Mouse (Mus musculus): ENCODE results near the gene Sun5.
A peak's percentile ranks its signal among the peaks of the same experiment; 100 is the strongest.

The Sun5 gene

DNA sequence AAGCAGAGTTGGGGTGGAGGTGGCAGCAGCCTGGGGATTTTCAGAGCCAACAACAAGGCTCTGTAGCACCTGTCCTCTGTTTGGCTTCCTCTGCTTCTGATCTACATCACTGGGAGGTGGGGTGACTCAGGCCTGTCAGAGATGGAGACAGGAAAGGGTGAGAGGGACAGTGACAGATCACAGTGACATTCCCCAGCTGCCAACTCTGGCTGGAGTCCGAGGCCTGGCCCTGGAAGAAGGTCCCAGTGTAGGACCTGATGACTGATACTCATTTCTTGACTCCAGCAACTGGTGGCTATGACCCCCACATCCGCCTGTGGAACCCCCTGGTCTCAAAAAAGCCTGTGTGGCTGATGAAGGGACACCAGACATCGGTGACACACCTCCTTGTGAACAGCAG, 61.0 kb downstream of the Sun5 start:
- no peak for DNase-seq (ENCODE audit: low read depth, low spot score)

- DNase-seq (ENCODE audit: low read depth, low spot score): no peak
Measured at GRCm38 (mm10) chr2:153808841-153809240, 62.0 kb downstream of the Sun5 start.

DNA sequence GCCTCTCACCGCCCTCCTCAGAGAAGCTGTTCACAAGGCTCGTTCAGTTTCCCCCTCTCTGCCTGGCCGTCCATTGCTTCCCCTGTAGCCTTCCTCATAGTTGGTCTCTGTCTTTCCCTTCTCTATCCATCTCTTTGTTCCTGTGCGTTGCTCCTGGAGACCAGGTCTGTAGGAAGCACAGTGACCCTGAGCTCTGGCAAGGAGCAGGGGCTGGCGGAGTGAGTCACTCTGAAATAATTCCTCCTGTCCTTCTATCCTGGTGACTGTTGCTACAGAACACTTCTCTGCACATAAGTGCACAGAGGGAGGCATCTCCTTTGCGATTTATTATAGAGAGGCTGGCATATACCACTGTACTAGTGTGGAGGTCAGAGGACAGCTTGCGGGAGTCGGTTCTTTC, 62.7 kb downstream of the Sun5 start:
- DNase-seq (ENCODE audit: low read depth, low spot score): no peak

DNA sequence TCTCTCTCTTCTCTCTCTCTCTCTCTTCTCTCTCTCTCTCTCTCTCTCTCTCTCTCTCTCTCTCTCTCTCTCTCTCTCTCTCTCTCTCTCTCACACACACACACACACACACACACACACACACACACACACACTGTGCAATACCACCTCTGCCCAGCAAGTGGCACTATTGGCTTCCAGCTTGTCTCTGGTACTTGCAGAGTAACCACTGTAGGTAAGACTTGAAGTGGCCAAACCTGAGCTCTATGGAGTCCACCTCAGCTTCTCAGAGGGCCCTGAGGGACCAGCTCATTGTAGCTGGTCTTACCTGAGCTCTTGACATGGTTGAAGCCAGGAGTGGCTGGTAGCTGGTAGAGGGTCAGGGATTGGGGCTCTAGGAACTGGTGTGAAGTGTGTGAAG, 63.4 kb downstream of the Sun5 start:
- DNase-seq (ENCODE audit: low read depth, low spot score): peak; percentile 61
